Mouse (Mus musculus) limb, embryonic 13.5 days (tissue): ENCODE measurements at regions not wholly inside any gene's neighbourhood (a gene's known extent, or its start where the extent isn't known, plus 50 kb on each side); places are given as distances from the start of the nearest gene placed in this dataset.

Experiments
- ATAC-seq: fragments of 200-750 bp; cut with Nextera tagmentation; 2 replicates; pipeline ENCODE4 v1.8.0; 2017; ENCODE audit warnings: low read depth, moderate number of reproducible peaks, moderate TSS enrichment; ENCODE audit not compliant: low FRiP score
- H3K27ac ChIP-seq: fragments of 300-500 bp; sonication (generic); 2 replicates; pipeline ENCODE4 v1.5.1; 2015; ENCODE audit warnings: inconsistent platforms, mild to moderate bottlenecking, moderate library complexity
- H3K27me3 ChIP-seq: fragments of 300-500 bp; sonication (generic); 2 replicates; pipeline ENCODE4 v1.6.1; 2015; ENCODE audit warnings: mild to moderate bottlenecking, inconsistent platforms
- H3K36me3 ChIP-seq: fragments of 300-500 bp; sonication (generic); 2 replicates; pipeline ENCODE4 v1.6.1; 2015; ENCODE audit warnings: inconsistent platforms, mild to moderate bottlenecking, moderate library complexity
- H3K4me1 ChIP-seq: fragments of 300-500 bp; sonication (generic); 2 replicates; pipeline ENCODE4 v1.6.1; 2015; ENCODE audit warnings: inconsistent platforms
- H3K4me2 ChIP-seq: fragments of 300-500 bp; sonication (generic); replicated peaks from 2 replicates; pipeline ENCODE4 v1.6.1; 2015; ENCODE audit warnings: inconsistent platforms, mild to moderate bottlenecking, moderate library complexity
- H3K4me3 ChIP-seq: fragments of 300-500 bp; sonication (generic); 2 replicates; pipeline ENCODE4 v1.5.1; 2015; ENCODE audit warnings: moderate library complexity, mild to moderate bottlenecking, inconsistent platforms
- H3K9ac ChIP-seq: fragments of 300-500 bp; sonication (generic); 2 replicates; pipeline ENCODE4 v1.6.1; 2015; ENCODE audit warnings: mild to moderate bottlenecking, inconsistent platforms
- H3K9me3 ChIP-seq: fragments of 300-500 bp; sonication (generic); 2 replicates; pipeline ENCODE4 v1.6.1; 2016; ENCODE audit warnings: inconsistent platforms
- WGBS: fragments of 180-500 bp; shearing (Covaris S2); methylation state at CpG from one replicate; pipeline ENCODE4 v1.1.7; 2015; 5-methylcytosine and 5-hydroxymethylcytosine counted together

- H3K9me3 ChIP-seq: no peaks in the 10 kb centered on the region
- no peaks in the 10 kb centered on the region for H3K4me1 ChIP-seq
- H3K36me3 ChIP-seq: no peaks in the 10 kb centered on the region
- 74% methylated on average over 3 of the region's 3 CpGs for WGBS
- H3K9ac ChIP-seq: no peak overlapping the region
- H3K4me2 ChIP-seq: no peak overlapping the region
- no peaks in the 10 kb centered on the region for H3K27me3 ChIP-seq
- no peak for ATAC-seq
- no peak overlapping the region for H3K27ac ChIP-seq
- no peak overlapping the region for H3K4me3 ChIP-seq
Observed at GRCm38 (mm10) chr13:115990591-115990990, 318.9 kb downstream of the Isl1 start.

GRCm38 (mm10) chr13:115989091-115989490 lies 320.4 kb downstream of the Isl1 start:
- Histone ChIP-seq H3K4me2 (no peak overlapping the region), H3K27me3 (no peaks in the 10 kb centered on the region), H3K27ac (no peak overlapping the region), H3K36me3 (no peaks in the 10 kb centered on the region), H3K9ac (no peak overlapping the region), H3K9me3 (no peaks in the 10 kb centered on the region), H3K4me1 (no peaks in the 10 kb centered on the region), H3K4me3 (no peak overlapping the region)
- no peak for ATAC-seq

- H3K4me1 ChIP-seq: no peaks in the 10 kb centered on the region
- no peaks in the 10 kb centered on the region for H3K9me3 ChIP-seq
- no peak for ATAC-seq
- H3K27me3 ChIP-seq: no peaks in the 10 kb centered on the region
- H3K9ac ChIP-seq: no peak overlapping the region
- no peaks in the 10 kb centered on the region for H3K36me3 ChIP-seq
- no peak overlapping the region for H3K4me3 ChIP-seq
- no peak overlapping the region for H3K4me2 ChIP-seq
- 91% methylated on average over 2 of the region's 2 CpGs for WGBS
- H3K27ac ChIP-seq: no peak overlapping the region
Observed at GRCm38 (mm10) chr13:115986282-115986681, 323.2 kb downstream of the Isl1 start.

GRCm38 (mm10) chr13:115985715-115986114 lies 323.8 kb downstream of the Isl1 start:
- Histone ChIP-seq H3K9ac (no peak overlapping the region), H3K27ac (no peak overlapping the region), H3K4me2 (no peak overlapping the region), H3K27me3 (no peaks in the 10 kb centered on the region), H3K4me1 (no peaks in the 10 kb centered on the region), H3K36me3 (no peaks in the 10 kb centered on the region), H3K4me3 (no peak overlapping the region), H3K9me3 (no peaks in the 10 kb centered on the region)
- ATAC-seq: no peak
- WGBS: 90% methylated on average over 3 of the region's 3 CpGs

GRCm38 (mm10) chr13:115977890-115978203 lies 331.6 kb downstream of the Isl1 start:
- H3K36me3 ChIP-seq: no peaks in the 10 kb centered on the region
- H3K4me3 ChIP-seq: no peak overlapping the region
- H3K4me2 ChIP-seq: no peak overlapping the region
- H3K27me3 ChIP-seq: no peaks in the 10 kb centered on the region
- no peak overlapping the region for H3K9ac ChIP-seq
- no peaks in the 10 kb centered on the region for H3K4me1 ChIP-seq
- 28% methylated on average over 3 of the region's 3 CpGs for WGBS
- no peak overlapping the region for H3K27ac ChIP-seq
- H3K9me3 ChIP-seq: no peaks in the 10 kb centered on the region
- ATAC-seq: no peak

- 49% methylated on average over 7 of the region's 7 CpGs for WGBS
- no peaks in the 10 kb centered on the region for H3K27me3 ChIP-seq
Observed at GRCm38 (mm10) chr13:115977118-115977889, 332.2 kb downstream of the Isl1 start.

More at GRCm38 (mm10) chr13:115977118-115977889, 332.2 kb downstream of the Isl1 start:
- H3K27ac ChIP-seq: no peak overlapping the region
- no peaks in the 10 kb centered on the region for H3K9me3 ChIP-seq
- ATAC-seq: no peak
- H3K4me1 ChIP-seq: no peaks in the 10 kb centered on the region
- no peak overlapping the region for H3K4me3 ChIP-seq
- H3K36me3 ChIP-seq: no peaks in the 10 kb centered on the region
- no peak overlapping the region for H3K9ac ChIP-seq
- no peak overlapping the region for H3K4me2 ChIP-seq
